Mouse (Mus musculus): ENCODE results near the gene Pebp1. TPM values are rescaled to one million over a fixed set of nuclear protein-coding genes. Genes with fewer than 3 reads are reported as not detected.
"Not testable (repeated sequence)": the region's sequence is repeated elsewhere in the genome, so short reads cannot be mapped to it uniquely, and the experiment has no call there.

Gene Pebp1
- polyA plus RNA-seq, 1 experiment from 2014 or later, result 190 TPM

DNA sequence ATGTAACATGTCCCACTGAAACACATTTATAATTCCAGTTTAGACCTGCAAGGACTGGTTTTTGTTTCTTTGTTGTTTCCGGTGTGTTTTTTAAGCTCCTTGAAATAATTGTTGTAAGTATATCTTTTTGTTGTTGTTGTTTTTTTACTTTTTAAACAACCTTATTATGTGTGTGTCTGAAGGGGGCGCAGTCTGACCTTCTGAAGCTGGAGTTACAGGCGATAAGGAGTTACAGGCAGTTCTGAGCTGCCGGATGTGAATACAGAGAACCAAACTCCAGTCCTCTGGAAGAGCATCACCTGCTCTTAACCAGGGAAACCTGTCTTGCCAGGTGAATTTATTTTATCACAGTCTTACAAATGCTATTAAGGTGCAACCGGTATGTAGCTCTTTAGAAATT lies 18.3 kb upstream of the Pebp1 start:
- Histone ChIP-seq H3K9me3 (replicated peaks) (no peaks in the 10 kb centered on the region), H3K4me2 (no peak overlapping the region), H3K36me3 (replicated peaks) (no peaks in the 10 kb centered on the region), H3K4me3 (replicated peaks) (no peak overlapping the region), H3K27ac (replicated peaks) (no peak overlapping the region), H3K9ac (no peak overlapping the region), H3K27me3 (no peaks in the 10 kb centered on the region), H3K4me1 (replicated peaks) (no peaks in the 10 kb centered on the region; the same call in 1 of the 2 replicates)
- ATAC-seq (ENCODE audit: insufficient read depth), result no peak
- 73% methylated on average over 5 of the region's 5 CpGs for WGBS (ENCODE audit: insufficient replicate concordance)

DNA sequence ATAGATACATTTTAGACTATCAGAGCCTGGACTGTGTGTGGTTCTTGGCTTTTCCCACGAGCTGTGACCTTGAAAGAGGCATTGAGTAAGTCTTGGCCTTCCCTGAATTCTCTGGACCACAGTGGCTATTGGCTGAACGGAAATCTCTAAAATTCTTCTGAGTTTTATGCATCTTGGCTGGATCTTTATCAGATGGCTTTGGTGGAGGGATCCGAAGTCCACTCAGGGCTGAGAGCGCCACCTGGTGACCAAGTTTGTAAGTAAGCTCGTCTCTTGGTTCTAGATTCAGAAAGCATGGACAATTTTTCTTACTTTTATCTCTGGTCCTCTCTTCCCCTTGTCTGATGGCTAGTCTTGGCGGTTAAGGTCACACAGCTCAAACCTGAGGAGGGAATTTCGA lies 17.5 kb upstream of the Pebp1 start:
- no peak for ATAC-seq (ENCODE audit: insufficient read depth)
- Histone ChIP-seq H3K9ac (no peak overlapping the region), H3K36me3 (replicated peaks) (no peaks in the 10 kb centered on the region), H3K9me3 (replicated peaks) (no peaks in the 10 kb centered on the region), H3K27ac (replicated peaks) (no peak overlapping the region), H3K4me1 (replicated peaks) (no peaks in the 10 kb centered on the region; the same call in 1 of the 2 replicates), H3K27me3 (no peaks in the 10 kb centered on the region), H3K4me3 (replicated peaks) (no peak overlapping the region), H3K4me2 (no peak overlapping the region)
- WGBS (ENCODE audit: insufficient replicate concordance), result 39% methylated on average over 7 of the region's 7 CpGs

- Histone ChIP-seq H3K4me1 (replicated peaks) (no peaks in the 10 kb centered on the region; the same call in 1 of the 2 replicates), H3K27me3 (no peaks in the 10 kb centered on the region), H3K9ac (no peak overlapping the region), H3K9me3 (replicated peaks) (no peaks in the 10 kb centered on the region), H3K36me3 (replicated peaks) (no peaks in the 10 kb centered on the region), H3K4me3 (replicated peaks) (no peak overlapping the region), H3K4me2 (no peak overlapping the region), H3K27ac (replicated peaks) (no peak overlapping the region)
- no peak for ATAC-seq (ENCODE audit: insufficient read depth)
- WGBS (ENCODE audit: insufficient replicate concordance), result 53% methylated on average over 18 of the region's 18 CpGs
Measured at GRCm38 (mm10) chr5:117303691-117304579, 16.5 kb upstream of the Pebp1 start.

- H3K27me3 ChIP-seq, result no peaks in the 10 kb centered on the region
- no peaks in the 10 kb centered on the region; the same call in 1 of the 2 replicates for H3K4me1 ChIP-seq (replicated peaks)
- no peak for ATAC-seq (ENCODE audit: insufficient read depth)
- H3K9ac ChIP-seq, result no peak overlapping the region
- no peak overlapping the region for H3K4me2 ChIP-seq
- no peaks in the 10 kb centered on the region for H3K36me3 ChIP-seq (replicated peaks)
- 55% methylated on average over 3 of the region's 3 CpGs for WGBS (ENCODE audit: insufficient replicate concordance)
- H3K27ac ChIP-seq (replicated peaks), result no peak overlapping the region
- H3K4me3 ChIP-seq (replicated peaks), result no peak overlapping the region
- H3K9me3 ChIP-seq (replicated peaks), result no peaks in the 10 kb centered on the region
Measured at GRCm38 (mm10) chr5:117302899-117303298, 15.5 kb upstream of the Pebp1 start.

DNA sequence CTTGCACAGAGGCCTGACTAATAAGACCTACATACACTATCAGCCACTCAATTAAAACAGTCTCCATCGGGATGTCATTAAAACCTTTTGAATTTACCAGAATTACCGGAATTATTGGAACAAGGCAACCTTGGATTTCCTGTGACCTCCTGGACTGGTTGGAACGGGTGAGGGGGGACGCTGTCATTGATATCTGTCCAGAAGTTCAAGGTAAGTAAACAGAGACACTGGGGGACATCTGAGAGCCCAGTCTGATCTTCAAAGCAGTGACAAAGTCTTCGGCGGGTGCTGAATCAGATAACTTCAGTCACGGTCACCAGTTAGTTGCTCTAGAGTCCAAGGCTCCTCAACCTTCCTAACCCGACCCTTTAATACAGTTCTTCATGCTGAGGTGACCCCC lies 7.6 kb upstream of the Pebp1 start:
- H3K4me1 ChIP-seq (replicated peaks), result no peaks in the 10 kb centered on the region
- no peaks in the 10 kb centered on the region for H3K9me3 ChIP-seq (replicated peaks)
- H3K4me3 ChIP-seq (replicated peaks), result no peak overlapping the region
- H3K36me3 ChIP-seq (replicated peaks), result no peaks in the 10 kb centered on the region
- H3K27ac ChIP-seq (replicated peaks), result no peak overlapping the region
- H3K4me2 ChIP-seq, result no peak overlapping the region
- H3K9ac ChIP-seq, result no peak overlapping the region
- no peaks in the 10 kb centered on the region for H3K27me3 ChIP-seq
- 72% methylated on average over 8 of the region's 8 CpGs for WGBS (ENCODE audit: insufficient replicate concordance)
- no peak for ATAC-seq (ENCODE audit: insufficient read depth)

GRCm38 (mm10) chr5:117293776-117294175 lies 6.4 kb upstream of the Pebp1 start:
- not testable (repeated sequence) for H3K4me2 ChIP-seq; H3K27ac ChIP-seq (replicated peaks); H3K9ac ChIP-seq; H3K36me3 ChIP-seq (replicated peaks); ATAC-seq (ENCODE audit: insufficient read depth); H3K27me3 ChIP-seq; H3K9me3 ChIP-seq (replicated peaks); H3K4me1 ChIP-seq (replicated peaks); H3K4me3 ChIP-seq (replicated peaks)
- 77% methylated on average over 3 of the region's 3 CpGs for WGBS (ENCODE audit: insufficient replicate concordance)

DNA sequence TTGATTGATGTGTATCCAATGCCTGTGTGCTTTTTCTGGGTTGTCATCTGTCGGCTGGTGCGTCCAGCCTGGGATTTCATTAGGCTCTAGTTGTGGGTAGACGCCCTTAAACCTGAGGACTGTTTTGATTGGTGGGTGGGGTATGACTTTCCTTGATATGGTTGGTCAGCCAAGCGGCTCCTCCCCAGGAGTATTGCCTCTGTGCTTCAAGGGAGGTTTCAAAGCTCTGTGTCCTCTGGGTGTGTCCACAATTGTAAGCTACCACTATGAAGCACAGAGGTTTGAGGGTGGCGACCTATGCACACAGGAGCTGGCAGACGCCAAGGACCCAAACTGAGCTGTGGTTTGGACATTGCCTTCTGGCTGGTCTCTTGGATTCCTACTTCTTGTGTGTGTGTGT lies 5.1 kb upstream of the Pebp1 start:
- Histone ChIP-seq H3K27ac (replicated peaks) (no peak overlapping the region), H3K4me2 (no peak overlapping the region), H3K9me3 (replicated peaks) (no peaks in the 10 kb centered on the region), H3K4me3 (replicated peaks) (no peak overlapping the region), H3K27me3 (no peaks in the 10 kb centered on the region), H3K4me1 (replicated peaks) (peaks cover 9% of the 10 kb centered on the region), H3K36me3 (replicated peaks) (no peaks in the 10 kb centered on the region), H3K9ac (no peak overlapping the region)
- 58% methylated on average over 6 of the region's 6 CpGs for WGBS (ENCODE audit: insufficient replicate concordance)
- ATAC-seq (ENCODE audit: insufficient read depth), result no peak

- Histone ChIP-seq H3K9me3 (replicated peaks) (no peaks in the 10 kb centered on the region), H3K36me3 (replicated peaks) (no peaks in the 10 kb centered on the region), H3K4me3 (replicated peaks) (no peak overlapping the region), H3K4me2 (no peak overlapping the region), H3K9ac (no peak overlapping the region), H3K27ac (replicated peaks) (no peak overlapping the region), H3K4me1 (replicated peaks) (peaks cover 18% of the 10 kb centered on the region), H3K27me3 (no peaks in the 10 kb centered on the region)
- 72% methylated on average over 3 of the region's 3 CpGs for WGBS (ENCODE audit: insufficient replicate concordance)
- no peak for ATAC-seq (ENCODE audit: insufficient read depth)
Measured at GRCm38 (mm10) chr5:117291312-117291711, 3.9 kb upstream of the Pebp1 start.

DNA sequence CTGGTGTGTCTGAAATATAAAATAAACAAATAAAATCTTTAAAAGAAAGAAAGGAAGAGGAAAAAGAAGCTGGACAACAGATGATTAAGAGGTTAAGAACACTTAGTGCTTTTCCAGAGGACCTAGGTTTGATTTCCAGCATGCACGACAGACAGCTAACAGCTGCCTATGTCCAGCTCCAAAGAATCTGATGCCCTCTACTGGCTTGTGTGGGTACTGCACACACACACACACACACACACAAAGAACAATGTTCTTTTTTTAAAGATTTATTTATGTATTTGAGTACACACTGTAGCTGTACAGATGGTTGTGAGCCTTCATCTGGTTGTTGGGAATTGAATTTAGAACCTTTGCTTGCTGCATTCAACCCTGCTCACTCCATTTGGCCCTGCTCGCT lies 2.7 kb upstream of the Pebp1 start:
- ATAC-seq (ENCODE audit: insufficient read depth), result no peak
- Histone ChIP-seq H3K27me3 (no peaks in the 10 kb centered on the region), H3K4me1 (replicated peaks) (peaks cover 30% of the 10 kb centered on the region), H3K4me2 (no peak overlapping the region), H3K9me3 (replicated peaks) (no peaks in the 10 kb centered on the region), H3K36me3 (replicated peaks) (no peaks in the 10 kb centered on the region), H3K9ac (no peak overlapping the region), H3K27ac (replicated peaks) (no peak overlapping the region), H3K4me3 (replicated peaks) (no peak overlapping the region)
- WGBS (ENCODE audit: insufficient replicate concordance), result 85% methylated on average over 2 of the region's 2 CpGs

DNA sequence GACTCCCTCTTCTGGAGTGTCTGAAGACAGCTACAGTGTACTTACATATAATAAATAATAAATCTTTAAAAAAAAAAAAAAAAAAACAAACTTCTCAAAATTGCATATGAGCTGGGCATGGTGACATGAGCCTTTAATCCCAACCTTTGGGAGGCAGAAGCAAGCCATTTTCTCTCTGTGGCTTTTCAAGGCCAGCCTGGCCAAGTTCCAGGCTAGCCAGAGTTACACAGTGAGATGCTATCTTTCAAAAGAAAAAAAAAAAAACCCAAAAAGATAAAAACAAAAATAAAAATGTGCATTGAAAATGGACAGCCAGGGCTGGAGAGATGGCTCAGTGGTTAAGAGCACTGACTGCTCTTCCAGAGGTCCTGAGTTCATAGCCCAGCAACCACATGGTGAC lies 2.2 kb upstream of the Pebp1 start:
- Histone ChIP-seq H3K4me2 (no peak overlapping the region), H3K36me3 (replicated peaks) (0 out of 2 replicates have a peak, but pooled peaks cover under 1% of the 10 kb centered on the region), H3K27me3 (no peaks in the 10 kb centered on the region), H3K9me3 (replicated peaks) (no peaks in the 10 kb centered on the region), H3K27ac (replicated peaks) (no peak overlapping the region), H3K4me3 (replicated peaks) (no peak overlapping the region), H3K4me1 (replicated peaks) (peaks cover 31% of the 10 kb centered on the region), H3K9ac (no peak overlapping the region)
- no peak for ATAC-seq (ENCODE audit: insufficient read depth)

- WGBS (ENCODE audit: insufficient replicate concordance), result 39% methylated on average over 3 of the region's 3 CpGs
- no peak for ATAC-seq (ENCODE audit: insufficient read depth)
- H3K36me3 ChIP-seq (replicated peaks), result peaks cover 13% of the 10 kb centered on the region; the same call in 1 of the 2 replicates
Measured at GRCm38 (mm10) chr5:117286286-117286685, 1.1 kb downstream of the Pebp1 start.

GRCm38 (mm10) chr5:117285266-117285665 lies 2.2 kb downstream of the Pebp1 start:
- no peak for ATAC-seq (ENCODE audit: insufficient read depth)
- 63% methylated on average over 4 of the region's 4 CpGs for WGBS (ENCODE audit: insufficient replicate concordance)
- Histone ChIP-seq H3K4me3 (replicated peaks) (no peak overlapping the region), H3K36me3 (replicated peaks) (peaks cover 13% of the 10 kb centered on the region; the same call in 1 of the 2 replicates), H3K27me3 (no peaks in the 10 kb centered on the region), H3K4me2 (no peak overlapping the region), H3K27ac (replicated peaks) (no peak overlapping the region), H3K9me3 (replicated peaks) (no peaks in the 10 kb centered on the region), H3K4me1 (replicated peaks) (peaks cover 46% of the 10 kb centered on the region), H3K9ac (no peak overlapping the region)

More at GRCm38 (mm10) chr5:117286286-117286685, 1.1 kb downstream of the Pebp1 start:
- H3K9me3 ChIP-seq (replicated peaks), result no peaks in the 10 kb centered on the region
- H3K27me3 ChIP-seq, result no peaks in the 10 kb centered on the region
- peak overlapping the region; percentile 68 for H3K4me3 ChIP-seq (replicated peaks)
- peak overlapping the region; percentile 59 for H3K9ac ChIP-seq
- H3K4me2 ChIP-seq, result peak overlapping the region; percentile 92
- H3K4me1 ChIP-seq (replicated peaks), result peaks cover 37% of the 10 kb centered on the region
- H3K27ac ChIP-seq (replicated peaks), result no peak overlapping the region

Measured in liver, embryonic 15.5 days (tissue).